Mouse (Mus musculus) ES-E14 (cell line): ENCODE measurements around the gene Zfp983.

Experiments used
- CHD2 ChIP-seq: IDR thresholded peaks from 2 replicates; pipeline ENCODE4 v1.6.1; 2014; ENCODE audit warnings: mild to moderate bottlenecking, low read depth, low read length, inconsistent platforms
- HCFC1 ChIP-seq: IDR thresholded peaks from 2 replicates; pipeline ENCODE4 v1.6.1; 2012; ENCODE audit warnings: low read length, inconsistent platforms, borderline replicate concordance; ENCODE audit not compliant: insufficient read depth
- MAFK ChIP-seq: IDR thresholded peaks from 2 replicates; pipeline ENCODE4 v1.6.1; 2014; ENCODE audit warnings: mild to moderate bottlenecking, low read depth, low read length, inconsistent platforms; ENCODE audit not compliant: insufficient read depth
- ZC3H11A ChIP-seq: IDR thresholded peaks from 2 replicates; pipeline ENCODE4 v1.6.1; 2012; ENCODE audit warnings: low read depth, mild to moderate bottlenecking, inconsistent platforms, low read length, borderline replicate concordance
- ZNF384 ChIP-seq: IDR thresholded peaks from 2 replicates; pipeline ENCODE4 v1.6.1; 2012; ENCODE audit warnings: low read depth, low read length, inconsistent platforms

- no peak for TF ChIP-seq ZNF384
- TF ChIP-seq ZC3H11A, result no peak
- no peak for TF ChIP-seq MAFK
- TF ChIP-seq CHD2, result no peak
- no peak for TF ChIP-seq HCFC1
Measured at GRCm38 (mm10) chr17:21691560-21691959, 41.1 kb downstream of the Zfp983 start, which contains the start of gene Gm10226.
